Mouse (Mus musculus) adrenal gland, adult (tissue): ENCODE data around the gene Trpm4.
"Not testable (repeated sequence)": the region's sequence is repeated elsewhere in the genome, so short reads cannot be mapped to it uniquely, and the experiment has no call there.

Experiments
- DNase-seq, 2 experiments: peaks; one replicate each; pipeline ENCODE4 v3.0.0; 2022 to 2023; ENCODE audit warnings: low spot score in 1 of 2; ENCODE audit not compliant: inconsistent age in 2 of 2

Trpm4 gene

GRCm38 (mm10) chr7:45333431-45333982 is at the start of gene Trpm4:
Gene Trpm4, minus strand, starts transcription at chr7:45333780.
- peak; percentile 83 to 93 for DNase-seq

- DNase-seq = no peak
Observed at GRCm38 (mm10) chr7:45376057-45376456, 42.5 kb upstream of the Trpm4 start.

GRCm38 (mm10) chr7:45374620-45375019 is 41.0 kb upstream of the Trpm4 start:
- DNase-seq = no peak

- peak; percentile 46 to 80 for DNase-seq
Observed at GRCm38 (mm10) chr7:45372371-45372770, 38.8 kb upstream of the Trpm4 start.

- peak; percentile 95 to 97 for DNase-seq
Observed at GRCm38 (mm10) chr7:45370475-45371311, 37.1 kb upstream of the Trpm4 start, which contains the start of gene Lin7b. Gene Lin7b, minus strand, starts transcription at chr7:45370583.

GRCm38 (mm10) chr7:45369836-45370474 is 36.4 kb upstream of the Trpm4 start:
- peak in 1 of 2 experiments; percentile 36 for DNase-seq

- peak in 1 of 2 experiments; percentile 36 for DNase-seq
Observed at GRCm38 (mm10) chr7:45369022-45369745, 35.6 kb upstream of the Trpm4 start.

- peak in 1 of 2 experiments; percentile 35 for DNase-seq
Observed at GRCm38 (mm10) chr7:45368178-45368577, 34.6 kb upstream of the Trpm4 start.

GRCm38 (mm10) chr7:45367020-45367880 is 33.7 kb upstream of the Trpm4 start:
- DNase-seq = peak; percentile 98 to 99

GRCm38 (mm10) chr7:45366652-45367019 is 33.1 kb upstream of the Trpm4 start, which contains the start of gene Ppfia3:
Gene Ppfia3, minus strand, starts transcription at chr7:45367019.
- peak in 1 of 2 experiments; percentile 69 for DNase-seq

- peak; percentile 65 to 83 for DNase-seq
Observed at GRCm38 (mm10) chr7:45365742-45366651, 32.4 kb upstream of the Trpm4 start.

GRCm38 (mm10) chr7:45363983-45364382 is 30.4 kb upstream of the Trpm4 start:
- no peak for DNase-seq

GRCm38 (mm10) chr7:45362801-45363200 is 29.2 kb upstream of the Trpm4 start:
- no peak for DNase-seq

GRCm38 (mm10) chr7:45361243-45361804 is 27.7 kb upstream of the Trpm4 start:
- DNase-seq = peak; percentile 88 to 91

GRCm38 (mm10) chr7:45360404-45361125 is 27.0 kb upstream of the Trpm4 start:
- no peak for DNase-seq

GRCm38 (mm10) chr7:45359081-45359480 is 25.5 kb upstream of the Trpm4 start:
- not testable (repeated sequence) for DNase-seq

GRCm38 (mm10) chr7:45356087-45356486 is 22.5 kb upstream of the Trpm4 start:
- DNase-seq = no peak
